Mouse (Mus musculus) monocyte, adult 5-6 weeks (primary cell): ENCODE measurements around the gene Acsl5. TPM values are rescaled to one million over a fixed set of nuclear protein-coding genes. Genes with fewer than 3 reads are reported as not detected.

Source experiments
- ATAC-seq: fragments of 153-309, 156-312 bp; replicated peaks from 2 replicates; pipeline ENCODE4 v1.8.0; 2017; ENCODE audit warnings: mild to moderate bottlenecking; ENCODE audit not compliant: low TSS enrichment, insufficient number of reproducible peaks, severe bottlenecking, poor library complexity, low FRiP score
- total RNA-seq: library from RNA; stranded (forward); fragments of 200-1000, 200-491, 200-594 nt; gene quantifications from 3 replicates; pipeline ENCODE4 v1.2.3, GENCODE M21; 2017

Acsl5 gene
- 172 to 230 TPM (median 204 TPM) in 3 replicates for total RNA-seq

- ATAC-seq = peak; percentile 19; the same call in 1 of the 2 replicates
Measured at GRCm38 (mm10) chr19:55251383-55252124, at the start of gene Acsl5. Gene Acsl5 (plus strand): TSS chr19:55251938.

GRCm38 (mm10) chr19:55206482-55207138 lies 45.1 kb upstream of the Acsl5 start:
- peak; percentile 72; the same call in 1 of the 2 replicates for ATAC-seq

- ATAC-seq = no peak
Measured at GRCm38 (mm10) chr19:55207205-55207604, 44.5 kb upstream of the Acsl5 start.

- ATAC-seq = no peak
Measured at GRCm38 (mm10) chr19:55207746-55208538, 43.8 kb upstream of the Acsl5 start.

GRCm38 (mm10) chr19:55208654-55209053 lies 43.1 kb upstream of the Acsl5 start:
- no peak for ATAC-seq

- ATAC-seq = no peak
Measured at GRCm38 (mm10) chr19:55209084-55209483, 42.7 kb upstream of the Acsl5 start.

GRCm38 (mm10) chr19:55211698-55212097 lies 40.0 kb upstream of the Acsl5 start:
- no peak for ATAC-seq

GRCm38 (mm10) chr19:55213617-55214340 lies 38.0 kb upstream of the Acsl5 start:
- no peak for ATAC-seq

GRCm38 (mm10) chr19:55216876-55217275 lies 34.9 kb upstream of the Acsl5 start:
- ATAC-seq = no peak

GRCm38 (mm10) chr19:55217365-55217764 lies 34.4 kb upstream of the Acsl5 start:
- no peak for ATAC-seq

GRCm38 (mm10) chr19:55218192-55218739 lies 33.5 kb upstream of the Acsl5 start:
- ATAC-seq = peak; percentile 71

- 0 out of 2 replicates have a peak, but pooled peaks have one; percentile 19 for ATAC-seq
Measured at GRCm38 (mm10) chr19:55218741-55219221, 33.0 kb upstream of the Acsl5 start.

GRCm38 (mm10) chr19:55219359-55219758 lies 32.4 kb upstream of the Acsl5 start:
- ATAC-seq = no peak

- no peak for ATAC-seq
Measured at GRCm38 (mm10) chr19:55221208-55221607, 30.5 kb upstream of the Acsl5 start.

GRCm38 (mm10) chr19:55222268-55222667 lies 29.5 kb upstream of the Acsl5 start:
- no peak for ATAC-seq

- ATAC-seq = no peak
Measured at GRCm38 (mm10) chr19:55226621-55227020, 25.1 kb upstream of the Acsl5 start.

- peak; percentile 37; the same call in 1 of the 2 replicates for ATAC-seq
Measured at GRCm38 (mm10) chr19:55227135-55227534, 24.6 kb upstream of the Acsl5 start.

- no peak for ATAC-seq
Measured at GRCm38 (mm10) chr19:55231081-55231480, 20.7 kb upstream of the Acsl5 start.
